Mouse (Mus musculus) thymus, postnatal 25 days (tissue): ENCODE measurements at regions not wholly inside any gene's neighbourhood (a gene's known extent, or its start where the extent isn't known, plus 50 kb on each side); places are given as distances from the start of the nearest gene placed in this dataset.

Experiments
- DNase-seq: peaks from one replicate; pipeline ENCODE4 v3.0.0; 2022

GRCm38 (mm10) chr11:89145281-89145945 lies 71.8 kb downstream of the Gm525 start:
- DNase-seq = no peak

GRCm38 (mm10) chr11:89142527-89143154 lies 69.0 kb downstream of the Gm525 start:
- no peak for DNase-seq
